Mouse (Mus musculus) stomach, embryonic 15.5 days (tissue): ENCODE results near the gene A930017K11Rik. TPM values are rescaled to one million over a fixed set of nuclear protein-coding genes. Genes with fewer than 3 reads are reported as not detected.

Experiments used
- ATAC-seq: fragments of 200-750 bp; cut with Nextera tagmentation; 2 replicates; pipeline ENCODE4 v1.8.0; 2017; ENCODE audit warnings: low read depth, moderate number of reproducible peaks, moderate TSS enrichment; ENCODE audit not compliant: insufficient read depth, low FRiP score
- H3K27ac ChIP-seq: fragments of 300-500 bp; sonication (generic); 2 replicates; pipeline ENCODE4 v1.5.1; 2015; ENCODE audit warnings: mild to moderate bottlenecking, inconsistent platforms
- H3K27me3 ChIP-seq: fragments of 300-500 bp; sonication (generic); replicated peaks from 2 replicates; pipeline ENCODE4 v1.6.1; 2015; ENCODE audit warnings: inconsistent platforms
- H3K36me3 ChIP-seq: fragments of 300-500 bp; sonication (generic); 2 replicates; pipeline ENCODE4 v1.6.1; 2015; ENCODE audit warnings: inconsistent platforms
- H3K4me1 ChIP-seq: fragments of 300-500 bp; sonication (generic); 2 replicates; pipeline ENCODE4 v1.6.1; 2015; ENCODE audit warnings: inconsistent platforms
- H3K4me2 ChIP-seq: fragments of 300-500 bp; sonication (generic); 2 replicates; pipeline ENCODE4 v1.6.1; 2015; ENCODE audit warnings: mild to moderate bottlenecking, inconsistent platforms
- H3K4me3 ChIP-seq: fragments of 300-500 bp; sonication (generic); replicated peaks from 2 replicates; pipeline ENCODE4 v1.5.1; 2015; ENCODE audit warnings: inconsistent platforms
- H3K9ac ChIP-seq: fragments of 300-500 bp; sonication (generic); 2 replicates; pipeline ENCODE4 v1.6.1; 2015; ENCODE audit warnings: inconsistent platforms
- H3K9me3 ChIP-seq: fragments of 300-500 bp; sonication (generic); 2 replicates; pipeline ENCODE4 v1.6.1; 2016; ENCODE audit warnings: inconsistent platforms
- WGBS: fragments of 180-500 bp; shearing (Covaris S2); methylation state at CpG from one replicate; pipeline ENCODE4 v1.1.7; 2015; 5-methylcytosine and 5-hydroxymethylcytosine counted together
- polyA plus RNA-seq: library from polyadenylated mRNA; unstranded; fragments of >200 nt; fragmentation: Nextera tagmentation; extraction: Ambion mirVana; gene quantifications from 2 replicates; pipeline ENCODE4 v1.2.1, GENCODE M21; 2015

Gene A930017K11Rik
- polyA plus RNA-seq, 1 experiment from 2014 or later = 0.24 TPM

DNA sequence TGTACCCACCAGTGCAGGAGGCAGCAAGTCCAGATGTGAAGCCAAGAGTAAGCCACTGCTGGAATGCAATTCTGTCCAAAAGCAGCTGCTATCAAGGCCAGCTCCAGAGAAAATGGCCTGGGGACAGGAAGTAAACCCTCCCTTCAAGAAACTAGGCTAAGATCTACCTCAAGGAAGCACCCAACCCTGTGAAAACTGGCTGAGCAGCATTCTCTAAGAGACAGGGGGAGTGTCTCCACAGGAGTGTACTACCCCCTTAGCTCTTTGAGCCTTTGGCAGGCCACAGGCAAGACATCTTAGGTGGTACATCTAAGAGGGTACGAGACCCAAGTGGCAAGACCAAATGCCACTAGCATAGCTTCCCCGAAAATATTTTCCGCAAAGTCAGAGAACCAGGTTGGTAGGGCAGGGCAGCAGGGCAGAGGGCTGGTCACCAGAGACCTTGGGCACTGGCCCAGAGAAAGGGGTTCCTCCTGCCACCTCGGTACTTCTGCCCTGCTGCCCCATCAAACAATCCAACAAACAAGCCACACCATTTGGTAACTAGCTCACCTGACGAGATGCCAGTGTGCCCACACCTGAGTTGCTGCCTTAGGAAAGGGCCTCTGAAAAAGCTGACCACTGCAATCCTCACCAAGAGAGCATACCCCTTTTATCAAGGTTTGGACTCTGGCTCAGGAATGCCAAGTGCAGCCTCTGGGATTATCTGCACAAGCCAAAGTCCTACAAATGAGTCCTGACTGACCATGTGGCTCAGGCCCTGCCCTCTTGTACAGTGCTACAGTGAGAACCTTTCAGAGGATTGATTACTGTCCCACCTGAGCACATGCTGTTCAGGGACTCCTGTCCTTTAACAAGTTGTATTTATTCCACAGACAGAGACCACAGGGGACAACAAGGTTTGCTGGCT is 27.7 kb upstream of the A930017K11Rik start:
- H3K36me3 ChIP-seq = no peaks in the 10 kb centered on the region
- ATAC-seq = no peak
- H3K27me3 ChIP-seq = no peaks in the 10 kb centered on the region
- peak overlapping the region; percentile 23; the same call in 1 of the 2 replicates for H3K4me2 ChIP-seq
- H3K27ac ChIP-seq = peak overlapping the region; percentile 44; the same call in 1 of the 2 replicates
- no peak overlapping the region for H3K4me3 ChIP-seq
- H3K9ac ChIP-seq = no peak overlapping the region
- WGBS = 84% methylated on average over 5 of the region's 5 CpGs
- H3K9me3 ChIP-seq = no peaks in the 10 kb centered on the region
- peaks cover 19% of the 10 kb centered on the region for H3K4me1 ChIP-seq

DNA sequence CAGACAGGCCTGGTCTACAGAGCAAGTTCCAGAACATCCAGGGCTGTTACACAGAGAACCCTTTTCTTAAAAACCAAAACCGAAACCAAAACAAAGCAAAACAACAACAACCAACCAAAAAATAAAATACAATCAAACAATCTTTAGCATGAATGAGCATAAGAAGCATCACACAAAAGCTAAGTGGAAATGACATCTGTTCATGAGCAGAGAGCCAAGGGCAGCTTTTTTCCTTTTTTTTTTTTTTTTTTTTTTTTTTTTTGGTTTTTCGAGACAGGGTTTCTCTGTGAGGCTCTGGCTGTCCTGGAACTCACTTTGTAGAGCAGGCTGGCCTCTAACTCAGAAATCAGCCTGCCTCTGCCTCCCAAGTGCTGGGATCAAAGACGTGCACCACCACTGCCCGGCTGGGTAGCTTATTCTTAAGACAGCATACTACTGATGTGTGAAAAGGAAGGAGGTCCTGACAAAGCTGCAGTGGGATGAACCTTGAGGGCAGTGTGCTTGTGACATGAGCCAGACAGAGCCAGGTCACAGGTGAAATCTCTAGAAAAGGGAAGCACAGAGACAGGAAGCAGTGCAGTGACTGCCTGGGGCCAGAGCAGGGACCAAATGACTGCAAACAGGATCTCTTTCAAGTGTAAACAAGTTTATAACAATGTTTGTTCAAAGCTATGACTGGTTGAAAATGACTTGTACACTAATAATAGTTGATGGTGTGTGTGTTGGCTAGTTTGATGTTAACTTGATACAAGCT is 18.8 kb upstream of the A930017K11Rik start:
- 72% methylated on average over 4 of the region's 4 CpGs for WGBS
- Histone ChIP-seq H3K4me2 (no peak overlapping the region), H3K27ac (no peak overlapping the region), H3K4me1 (0 out of 2 replicates have a peak, but pooled peaks cover 7% of the 10 kb centered on the region), H3K4me3 (no peak overlapping the region), H3K9ac (no peak overlapping the region), H3K27me3 (no peaks in the 10 kb centered on the region), H3K36me3 (no peaks in the 10 kb centered on the region), H3K9me3 (no peaks in the 10 kb centered on the region)
- ATAC-seq = no peak

DNA sequence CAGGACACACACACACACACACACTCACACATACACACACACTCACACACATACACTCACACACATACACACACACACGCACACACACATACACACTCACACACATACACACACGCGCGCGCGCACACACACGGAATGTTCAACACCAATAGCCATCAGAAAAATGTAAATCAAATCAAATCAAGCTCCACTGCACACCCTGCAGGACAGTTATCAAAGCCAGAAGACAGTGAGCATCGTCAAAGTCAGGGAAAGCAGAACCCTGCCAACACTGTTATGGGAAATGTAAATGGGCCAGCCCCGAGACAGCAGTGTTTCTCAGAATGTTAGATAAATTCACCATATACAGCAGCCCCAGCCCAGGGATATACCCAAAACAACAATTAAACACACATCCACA is 18.1 kb upstream of the A930017K11Rik start:
- no peak overlapping the region for H3K27ac ChIP-seq
- no peak overlapping the region for H3K4me3 ChIP-seq
- no peaks in the 10 kb centered on the region for H3K9me3 ChIP-seq
- 89% methylated on average over 9 of the region's 9 CpGs for WGBS
- H3K4me1 ChIP-seq = 0 out of 2 replicates have a peak, but pooled peaks cover 7% of the 10 kb centered on the region
- H3K27me3 ChIP-seq = no peaks in the 10 kb centered on the region
- ATAC-seq = no peak
- no peak overlapping the region for H3K9ac ChIP-seq
- no peak overlapping the region for H3K4me2 ChIP-seq
- H3K36me3 ChIP-seq = no peaks in the 10 kb centered on the region

DNA sequence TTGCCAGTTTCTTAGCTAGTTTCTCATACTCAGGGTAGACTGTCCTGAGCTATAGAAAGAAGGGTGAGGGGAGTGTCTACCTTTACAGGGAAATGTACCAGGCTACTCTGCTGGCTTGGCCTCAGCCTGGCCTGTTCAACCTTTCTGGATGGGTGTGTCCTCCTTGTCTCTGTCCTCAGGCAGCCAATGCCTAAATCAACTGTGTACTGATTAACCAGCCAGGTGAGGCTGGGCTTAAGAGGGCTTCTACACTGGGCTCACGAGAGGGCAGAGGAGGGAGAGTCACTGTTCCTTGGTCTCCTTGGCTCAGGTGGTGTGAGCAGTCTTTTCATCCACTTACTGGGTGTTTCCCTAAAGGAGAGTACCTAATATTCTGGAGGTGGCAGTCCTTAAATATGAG is 15.8 kb upstream of the A930017K11Rik start:
- H3K36me3 ChIP-seq = no peaks in the 10 kb centered on the region
- H3K4me1 ChIP-seq = 0 out of 2 replicates have a peak, but pooled peaks cover 7% of the 10 kb centered on the region
- no peaks in the 10 kb centered on the region for H3K9me3 ChIP-seq
- H3K27me3 ChIP-seq = no peaks in the 10 kb centered on the region
- peak; percentile 82 for ATAC-seq
- no peak overlapping the region for H3K4me3 ChIP-seq
- 82% methylated on average over 1 of the region's 1 CpGs for WGBS
- no peak overlapping the region for H3K4me2 ChIP-seq
- peak overlapping the region; percentile 36; the same call in 1 of the 2 replicates for H3K27ac ChIP-seq
- no peak overlapping the region for H3K9ac ChIP-seq

DNA sequence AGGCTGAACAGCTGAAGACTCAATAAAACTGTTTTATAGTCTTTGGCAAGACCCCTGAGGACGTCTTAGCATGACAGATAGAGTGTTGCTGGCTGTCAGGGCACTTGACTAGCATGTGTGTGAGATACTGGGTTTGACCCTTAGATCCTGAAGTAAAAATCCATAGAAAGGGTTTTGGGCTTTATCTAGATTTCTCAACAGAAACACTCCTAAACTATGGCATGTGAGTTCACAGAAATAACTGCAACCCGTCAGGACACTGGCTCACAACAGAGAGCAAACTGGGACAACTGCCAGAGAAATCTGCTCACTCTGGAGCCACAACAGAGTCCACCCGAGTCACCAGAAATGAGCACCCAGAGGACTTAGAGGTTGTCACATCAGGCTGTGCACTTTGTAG is 15.3 kb upstream of the A930017K11Rik start:
- H3K4me2 ChIP-seq = no peak overlapping the region
- WGBS = 46% methylated on average over 3 of the region's 3 CpGs
- no peak for ATAC-seq

DNA sequence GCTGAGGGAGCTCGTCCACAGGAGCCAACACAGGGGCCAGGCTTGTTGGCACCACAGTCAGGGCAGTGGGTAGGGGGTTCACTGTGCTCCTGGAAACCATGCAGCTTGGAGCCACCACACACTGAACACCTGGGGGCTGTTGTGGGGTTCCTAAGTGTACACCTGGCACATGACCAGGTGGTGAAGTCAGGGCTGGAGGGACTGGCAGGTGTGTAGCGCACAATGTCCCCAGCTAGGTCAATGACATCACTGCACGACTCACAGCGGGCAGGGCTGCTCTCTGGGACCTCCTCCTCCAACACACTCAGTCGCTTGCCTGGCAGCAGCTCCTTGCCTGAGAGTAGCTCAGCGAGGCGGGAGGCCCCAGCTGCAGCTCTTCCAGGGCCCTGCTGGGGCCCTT is 11.9 kb upstream of the A930017K11Rik start:
- Histone ChIP-seq H3K4me1 (0 out of 2 replicates have a peak, but pooled peaks cover 7% of the 10 kb centered on the region), H3K36me3 (peaks cover 18% of the 10 kb centered on the region; the same call in 1 of the 2 replicates), H3K4me3 (no peak overlapping the region), H3K9ac (no peak overlapping the region), H3K27ac (no peak overlapping the region), H3K4me2 (no peak overlapping the region), H3K9me3 (no peaks in the 10 kb centered on the region), H3K27me3 (no peaks in the 10 kb centered on the region)
- 80% methylated on average over 7 of the region's 7 CpGs for WGBS
- ATAC-seq = 0 out of 2 replicates have a peak, but pooled peaks have one; percentile 10

More for the DNA sequence above, 15.3 kb upstream of the A930017K11Rik start:
- H3K27me3 ChIP-seq = no peaks in the 10 kb centered on the region
- H3K4me3 ChIP-seq = no peak overlapping the region
- H3K36me3 ChIP-seq = no peaks in the 10 kb centered on the region
- H3K9ac ChIP-seq = no peak overlapping the region
- H3K4me1 ChIP-seq = 0 out of 2 replicates have a peak, but pooled peaks cover 7% of the 10 kb centered on the region
- peak overlapping the region; percentile 36; the same call in 1 of the 2 replicates for H3K27ac ChIP-seq
- H3K9me3 ChIP-seq = no peaks in the 10 kb centered on the region

DNA sequence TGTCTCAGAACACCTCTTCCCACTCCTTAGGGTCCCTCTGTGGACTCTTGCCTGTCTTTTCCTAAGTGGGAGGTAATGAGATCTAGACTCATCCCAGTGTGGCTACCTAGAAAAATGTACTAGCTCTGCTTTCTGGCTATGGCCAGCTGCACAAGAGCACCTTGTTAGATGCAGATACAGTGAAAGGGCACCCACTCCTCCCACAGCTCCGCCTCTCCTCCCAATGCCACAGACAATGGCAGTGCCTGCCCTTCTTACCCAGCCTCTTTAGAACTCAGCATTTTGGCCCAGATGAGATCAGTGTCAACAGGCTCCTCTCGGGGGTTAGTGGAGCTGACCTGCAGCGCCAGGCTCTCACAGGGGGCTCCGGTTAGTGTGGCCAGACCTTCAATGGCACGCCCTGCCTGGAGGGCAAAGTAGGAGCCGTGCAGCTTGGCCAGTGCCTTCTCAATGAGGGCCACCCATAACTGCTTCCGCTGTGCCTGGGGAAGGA is 10.1 kb upstream of the A930017K11Rik start:
- H3K4me2 ChIP-seq = no peak overlapping the region
- no peaks in the 10 kb centered on the region for H3K9me3 ChIP-seq
- WGBS = 88% methylated on average over 7 of the region's 7 CpGs
- no peak overlapping the region for H3K9ac ChIP-seq
- no peak for ATAC-seq
- no peaks in the 10 kb centered on the region for H3K27me3 ChIP-seq
- H3K4me3 ChIP-seq = no peak overlapping the region
- H3K27ac ChIP-seq = no peak overlapping the region
- H3K36me3 ChIP-seq = peaks cover 18% of the 10 kb centered on the region; the same call in 1 of the 2 replicates
- H3K4me1 ChIP-seq = 0 out of 2 replicates have a peak, but pooled peaks cover 1% of the 10 kb centered on the region

DNA sequence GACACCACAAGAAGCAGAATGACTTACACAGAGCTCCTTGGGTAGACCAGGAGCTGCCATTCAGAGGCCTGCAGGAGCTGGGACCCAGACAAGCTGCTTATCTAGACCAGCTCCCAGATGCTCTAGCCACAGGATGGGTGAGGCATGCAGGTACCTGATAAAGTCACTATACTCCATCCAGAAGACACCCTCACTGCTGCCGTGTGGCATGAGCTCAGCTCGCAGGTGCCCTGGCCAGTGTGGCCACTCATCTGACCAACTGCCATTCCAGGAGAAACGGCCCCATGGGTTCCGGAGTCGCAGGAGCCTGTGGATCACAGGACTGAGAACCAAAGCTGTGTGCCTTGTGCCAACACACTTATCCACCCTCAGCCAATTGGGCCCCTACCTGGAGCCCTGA is 9.2 kb upstream of the A930017K11Rik start:
- H3K36me3 ChIP-seq = peaks cover 18% of the 10 kb centered on the region; the same call in 1 of the 2 replicates
- H3K4me1 ChIP-seq = no peaks in the 10 kb centered on the region
- no peaks in the 10 kb centered on the region for H3K27me3 ChIP-seq
- H3K9me3 ChIP-seq = no peaks in the 10 kb centered on the region
- H3K4me3 ChIP-seq = no peak overlapping the region
- H3K9ac ChIP-seq = no peak overlapping the region
- 89% methylated on average over 5 of the region's 5 CpGs for WGBS
- H3K4me2 ChIP-seq = no peak overlapping the region
- H3K27ac ChIP-seq = no peak overlapping the region
- peak; percentile 85 for ATAC-seq

DNA sequence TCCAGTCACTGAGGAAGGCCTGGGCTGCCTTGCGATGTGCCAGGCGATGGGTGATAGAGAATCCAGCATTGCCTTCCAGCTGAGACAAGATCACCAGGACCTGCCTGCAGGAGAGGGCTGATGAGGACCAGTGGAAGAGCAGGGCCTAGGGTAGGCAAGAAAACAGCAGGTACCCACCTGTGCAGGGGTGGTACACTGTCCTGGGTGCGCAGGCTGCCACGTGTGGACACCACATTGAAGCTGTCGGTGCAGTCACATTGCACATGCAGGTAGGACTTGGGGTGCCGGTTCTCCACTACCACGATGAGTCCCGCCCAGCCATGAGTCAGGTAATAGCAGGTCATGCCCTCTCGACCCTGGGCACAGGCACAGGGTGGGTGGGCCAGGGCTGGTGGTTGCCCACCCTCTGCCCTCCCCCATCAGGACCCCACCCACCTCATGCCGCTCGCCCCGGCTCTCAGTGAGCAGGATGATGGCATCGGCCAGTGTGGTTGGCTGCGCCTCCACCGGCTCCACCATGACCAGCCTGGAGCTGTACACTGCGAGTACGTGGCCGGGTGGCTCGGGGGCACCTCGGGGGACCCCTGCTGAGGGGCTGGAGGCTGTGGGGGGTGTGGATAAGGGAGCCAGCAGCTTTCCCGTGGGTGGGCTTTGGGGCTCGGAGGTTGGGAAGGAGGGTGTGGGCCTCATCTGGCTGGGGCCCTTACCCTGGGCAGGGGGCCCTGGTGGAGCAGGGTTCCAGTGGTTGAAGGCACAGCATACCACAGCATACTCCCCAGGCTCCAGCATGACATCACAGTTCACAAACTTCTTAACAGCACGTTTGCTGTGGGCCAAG is 7.5 kb upstream of the A930017K11Rik start:
- Histone ChIP-seq H3K27ac (no peak overlapping the region), H3K27me3 (no peaks in the 10 kb centered on the region), H3K4me1 (no peaks in the 10 kb centered on the region), H3K36me3 (peaks cover 18% of the 10 kb centered on the region; the same call in 1 of the 2 replicates), H3K4me3 (no peak overlapping the region), H3K9ac (no peak overlapping the region), H3K9me3 (no peaks in the 10 kb centered on the region), H3K4me2 (no peak overlapping the region)
- 88% methylated on average over 23 of the region's 23 CpGs for WGBS
- ATAC-seq = no peak

DNA sequence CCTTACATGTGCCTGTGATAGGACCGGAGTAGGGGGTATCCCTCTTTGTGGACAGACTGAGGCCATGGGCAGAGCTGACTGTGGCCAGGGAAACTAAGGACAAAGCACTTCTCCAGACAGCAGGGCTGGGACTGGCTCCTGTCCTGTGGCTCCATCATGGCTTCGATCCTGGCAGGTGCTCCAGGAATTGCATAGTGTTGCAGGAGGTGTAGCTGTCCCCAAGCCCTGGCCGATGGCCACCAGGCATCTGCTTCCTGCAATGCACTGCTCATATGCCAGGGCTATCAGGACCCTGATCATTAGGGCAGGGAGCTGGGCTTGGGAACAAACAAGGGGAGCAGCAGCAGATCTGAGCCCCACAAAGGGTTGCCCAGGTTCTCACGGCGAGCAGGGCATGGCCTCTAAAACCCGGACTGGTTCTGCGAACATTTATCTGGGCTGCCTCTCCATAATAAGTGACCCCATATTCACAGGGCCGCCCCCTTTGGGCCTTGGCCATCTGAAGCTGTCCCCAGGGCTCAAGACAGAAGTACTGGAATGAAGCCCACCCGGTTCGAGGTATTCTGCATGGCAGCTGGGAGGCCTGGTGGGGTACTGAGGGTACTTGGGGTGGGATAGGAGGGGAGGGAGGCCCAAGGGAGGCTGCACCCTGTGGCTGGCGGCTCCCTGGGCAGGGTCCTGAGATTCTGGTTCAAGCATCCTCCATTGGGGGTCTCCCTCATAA is 6.6 kb upstream of the A930017K11Rik start:
- no peaks in the 10 kb centered on the region for H3K4me1 ChIP-seq
- no peak overlapping the region for H3K4me2 ChIP-seq
- ATAC-seq = no peak
- no peak overlapping the region for H3K9ac ChIP-seq
- no peaks in the 10 kb centered on the region for H3K9me3 ChIP-seq
- H3K27ac ChIP-seq = no peak overlapping the region
- 91% methylated on average over 11 of the region's 11 CpGs for WGBS
- no peak overlapping the region for H3K4me3 ChIP-seq
- H3K27me3 ChIP-seq = no peaks in the 10 kb centered on the region
- peaks cover 18% of the 10 kb centered on the region; the same call in 1 of the 2 replicates for H3K36me3 ChIP-seq
